ENCODE assay signal across 8 mouse cellular contexts in the genomic region with DNA sequence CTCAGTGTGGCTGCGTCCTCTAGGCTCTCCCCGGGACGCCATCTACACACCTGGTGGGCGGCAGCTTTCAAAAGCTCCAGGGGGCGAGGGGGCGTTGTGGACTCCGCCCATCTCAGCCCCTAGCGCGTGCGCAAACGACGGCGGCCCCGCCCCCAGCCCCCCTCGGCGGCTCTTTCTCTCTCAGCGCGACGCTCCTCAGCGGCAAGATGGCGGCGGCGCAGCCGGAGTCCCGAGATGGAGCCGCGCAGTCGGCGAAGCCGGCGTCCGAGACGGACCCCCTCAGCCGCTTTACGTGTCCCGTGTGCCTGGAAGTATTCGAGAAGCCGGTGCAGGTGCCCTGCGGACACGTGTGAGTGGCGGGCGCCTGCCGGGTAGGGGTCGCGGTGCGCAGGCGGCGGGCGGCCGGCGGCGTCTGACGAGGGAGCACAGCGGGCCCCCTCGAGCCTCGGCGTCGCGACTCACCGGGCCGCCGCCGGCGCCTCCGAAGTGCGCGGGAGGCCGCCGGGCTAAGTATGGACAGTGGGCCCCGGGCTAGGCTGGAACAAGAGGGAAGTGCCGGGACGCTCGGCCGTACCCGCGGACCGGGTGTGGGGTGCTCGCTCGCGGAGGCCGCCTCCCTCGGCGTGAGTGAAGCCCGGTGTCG. TPM values are rescaled to one million over a fixed set of nuclear protein-coding genes. Genes with fewer than 3 reads are reported as not detected.
DNase-seq lines count a peak whose midpoint lies in the region; ATAC-seq lines count a peak whose summit lies in the region.

No protein-coding gene starts in this region.

- H3K4me2 ChIP-seq in hindbrain, embryonic 12.5 days (replicated peaks) = peak overlapping the region; percentile 87

- under 1% methylated on average over 76 of the region's 85 CpGs for WGBS in hindbrain, embryonic 12.5 days
- 1% methylated on average over 68 of the region's 85 CpGs for WGBS in macrophage (ENCODE audit: missing documents)

- DNase-seq in R1 (ENCODE audit: low read depth, low spot score) = peak; percentile 90
- DNase-seq in cerebellum, adult 9-11 months = peak; percentile 88
- DNase-seq in frontal cortex, postnatal 10 days (ENCODE audit: low spot score in 2 of 2) = peak; percentile 81 to 86
- peak; percentile 89 to 90 for DNase-seq in layer of hippocampus, postnatal 36 days
- DNase-seq in right cerebral cortex, adult 18-20 months = peak; percentile 90
- peak; percentile 90 for DNase-seq in urinary bladder, postnatal 14 days (ENCODE audit: low spot score)

- H3K4me1 ChIP-seq in hindbrain, embryonic 12.5 days = peaks cover 27% of the 10 kb centered on the region

- H3K79me2 ChIP-seq in macrophage (ENCODE audit: inconsistent target) = peaks cover 46% of the 10 kb centered on the region

- ATAC-seq in hindbrain, embryonic 12.5 days (ENCODE audit: low FRiP score) = peak; percentile 86

- H3K27ac ChIP-seq in hindbrain, embryonic 12.5 days = peak overlapping the region; percentile 79
- H3K27ac ChIP-seq in macrophage = peak overlapping the region; percentile 60

- peak overlapping the region; percentile 92 for H3K4me3 ChIP-seq in hindbrain, embryonic 12.5 days
- H3K4me3 ChIP-seq in macrophage (ENCODE audit: inconsistent target) = peak overlapping the region; percentile 67

- peak overlapping the region; percentile 93 for H3K9ac ChIP-seq in hindbrain, embryonic 12.5 days

- peaks cover 17% of the 10 kb centered on the region for H3K36me3 ChIP-seq in hindbrain, embryonic 12.5 days
- H3K36me3 ChIP-seq in macrophage (ENCODE audit: inconsistent target) = peaks cover 19% of the 10 kb centered on the region

- no peaks in the 10 kb centered on the region for H3K9me3 ChIP-seq in hindbrain, embryonic 12.5 days (replicated peaks)

- no peaks in the 10 kb centered on the region for H3K27me3 ChIP-seq in hindbrain, embryonic 12.5 days

RNA-seq across cellular contexts. Expression of gene Spata2, which starts 10.7 kb away (rescaled TPM):
- polyA plus RNA-seq in hindbrain, embryonic 12.5 days (2016; fragmentation: Nextera tagmentation; extraction: Ambion mirVana) = 20.8 and 25.3 TPM in 2 replicates
- 10 to 100 TPM; 77.8 to 83.1 TPM for total RNA-seq in layer of hippocampus, postnatal 36 days (2021)
- 10 to 100 TPM; 20.5 to 63.0 (median 40.8) TPM for total RNA-seq in macrophage (2018; cell fraction: chromatin; rRNA removed)
- total RNA-seq in macrophage (2018; cell fraction: cytosol; rRNA removed) = 10 to 100 TPM; 21.0 to 37.7 (median 25.0) TPM
- 10 to 100 TPM; 23.1 to 53.1 (median 37.8) TPM for total RNA-seq in macrophage (2018; cell fraction: nucleus; rRNA removed)
- 11.7 to 18.0 TPM (median 14.0 TPM) in 3 replicates for polyA plus RNA-seq in macrophage (2018)

RNA-seq across cellular contexts. Expression of gene Rnf114, which starts 10.9 kb away (rescaled TPM):
- 120 TPM in 2 replicates for polyA plus RNA-seq in hindbrain, embryonic 12.5 days (2016; fragmentation: Nextera tagmentation; extraction: Ambion mirVana)
- total RNA-seq in layer of hippocampus, postnatal 36 days (2021) = 10 to 100 TPM; 48.4 to 51.1 TPM
- total RNA-seq in macrophage (2018; cell fraction: chromatin; rRNA removed) = 100 to 1,000 TPM in 13 of 26 experiments, 10 to 100 TPM in 13; 38.5 to 171 (median 104) TPM
- 100 to 1,000 TPM in 17 of 26 experiments, 10 to 100 TPM in 9; 85.1 to 241 (median 172) TPM for total RNA-seq in macrophage (2018; cell fraction: cytosol; rRNA removed)
- total RNA-seq in macrophage (2018; cell fraction: nucleus; rRNA removed) = 100 to 1,000 TPM in 16 of 26 experiments, 10 to 100 TPM in 10; 55.5 to 206 (median 162) TPM
- 48.9 to 118 TPM (median 85.7 TPM) in 3 replicates for polyA plus RNA-seq in macrophage (2018)

RNA-seq across cellular contexts. Expression of gene Snai1, which starts 34.6 kb away (rescaled TPM):
- polyA plus RNA-seq in hindbrain, embryonic 12.5 days (2016; fragmentation: Nextera tagmentation; extraction: Ambion mirVana) = 30.1 and 39.0 TPM in 2 replicates
- under 1 TPM; 0.50 to 0.94 TPM for total RNA-seq in layer of hippocampus, postnatal 36 days (2021)
- 1 to 10 TPM in 1 of 26 experiments, not detected in 25; 1.8 TPM for total RNA-seq in macrophage (2018; cell fraction: chromatin; rRNA removed)
- total RNA-seq in macrophage (2018; cell fraction: cytosol; rRNA removed) = under 1 TPM in 5 of 26 experiments, not detected in 21; 0.07 to 0.10 (median 0.09) TPM
- 1 to 10 TPM in 1 of 26 experiments, under 1 TPM in 2, not detected in 23; 0.41 to 2.0 (median 0.92) TPM for total RNA-seq in macrophage (2018; cell fraction: nucleus; rRNA removed)
- not detected in 3 replicates for polyA plus RNA-seq in macrophage (2018)

Comparison
In these comparisons a context has a peak if more than half of its experiments do, and no peak if none do; other contexts are left out.
1. Peak in every context shown above with its lines: DNase-seq, ATAC-seq, H3K4me3 ChIP-seq and H3K27ac ChIP-seq.
2. RNA of gene Snai1, which starts 34.6 kb away (polyA plus RNA-seq): 30.1 to 39.0 TPM in hindbrain, embryonic 12.5 days; not detected in macrophage; every median in the first group is over 10 times any median in the second.